Mouse (Mus musculus) G1E (cell line): Measurements from ENCODE around the gene Minos1. TPM values are rescaled to one million over a fixed set of nuclear protein-coding genes. Genes with fewer than 3 reads are reported as not detected.

ENCODE experiments used
- ATAC-seq: 2 replicates; pipeline ENCODE4 v1.8.0; 2016; ENCODE audit warnings: mild to moderate bottlenecking; ENCODE audit not compliant: insufficient number of reproducible peaks, poor library complexity, low FRiP score, severe bottlenecking; ENCODE audit errors: extremely low read depth
- DNase-seq: peaks from one replicate; pipeline ENCODE4 v3.0.0; 2012; ENCODE audit warnings: low spot score
- H3K27me3 ChIP-seq: 2 replicates; pipeline ENCODE4 v1.6.1; 2012; ENCODE audit warnings: mild to moderate bottlenecking, low read length, inconsistent platforms; ENCODE audit not compliant: insufficient read depth
- H3K36me3 ChIP-seq: replicated peaks from 2 replicates; pipeline ENCODE3; 2012; ENCODE audit warnings: mild to moderate bottlenecking, inconsistent platforms
- H3K4me1 ChIP-seq: 2 replicates; pipeline ENCODE4 v1.6.1; 2012; ENCODE audit warnings: low read depth, low read length, inconsistent platforms, mixed read lengths; ENCODE audit not compliant: insufficient read depth
- H3K4me3 ChIP-seq: 2 replicates; pipeline ENCODE4 v1.5.1; 2012; ENCODE audit warnings: low read depth, mild to moderate bottlenecking, inconsistent platforms, low read length, moderate library complexity, mixed read lengths
- H3K9me3 ChIP-seq: replicated peaks from 2 replicates; pipeline ENCODE4 v1.6.1; 2012; ENCODE audit warnings: inconsistent platforms
- CTCF ChIP-seq: IDR thresholded peaks from 2 replicates; pipeline ENCODE4 v1.5.1; 2012; ENCODE audit warnings: low read depth, low read length, inconsistent platforms, mixed read lengths
- GATA1 ChIP-seq: IDR thresholded peaks from 2 replicates; pipeline ENCODE4 v1.6.1; 2012; ENCODE audit warnings: borderline replicate concordance, low read length, inconsistent platforms, mixed read lengths
- GATA2 ChIP-seq: IDR thresholded peaks from 2 replicates; pipeline ENCODE4 v1.6.1; 2012; ENCODE audit warnings: low read depth, low read length, inconsistent platforms, borderline replicate concordance
- POLR2AphosphoS5 ChIP-seq: IDR thresholded peaks from 2 replicates; pipeline ENCODE4 v1.6.1; 2012; ENCODE audit warnings: low read depth, low read length, inconsistent platforms; ENCODE audit not compliant: insufficient replicate concordance
- TAL1 ChIP-seq: conservative IDR thresholded peaks from 2 replicates; pipeline ENCODE4 v1.6.1; 2012; ENCODE audit warnings: low read depth, low read length, inconsistent platforms, mixed read lengths
- polyA plus RNA-seq: library from polyadenylated mRNA; stranded (reverse); fragments of >175 nt; gene quantifications from 2 replicates; pipeline ENCODE4 v1.2.3, GENCODE M21; 2012
- total RNA-seq, 2 experiments: library from RNA; stranded (forward) in 1 of 2; stranded (reverse) in 1 of 2; fragments of 200-1000 nt in 1 of 2; fragments of >200 nt in 1 of 2; fragmentation: Nextera tagmentation in 1 of 2; gene quantifications; 2 replicates each; pipeline ENCODE4 v1.2.3; 2014 to 2017

Minos1 gene
- total and polyA plus RNA-seq, 3 experiments: 12.8 to 342 (median 323) TPM

DNA sequence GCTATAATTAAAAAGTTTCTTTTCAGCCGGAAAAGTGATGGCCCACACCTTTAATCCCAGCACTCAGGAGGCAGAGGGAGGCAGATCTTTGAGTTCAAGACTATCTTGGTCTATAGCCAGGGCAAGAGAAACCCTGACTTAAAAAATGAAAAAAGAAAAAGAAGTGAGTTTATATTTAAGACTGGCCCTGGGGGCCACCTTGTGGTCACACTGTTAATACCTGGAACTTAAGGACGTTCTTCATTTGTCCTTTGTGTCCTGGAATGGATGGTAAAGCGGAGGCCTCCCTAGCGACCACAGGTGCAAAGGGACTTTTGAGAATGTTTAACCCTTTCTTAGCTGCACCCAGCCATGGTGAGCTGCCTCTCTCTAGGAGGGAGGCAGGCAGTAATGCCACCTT, 52.2 kb downstream of the Minos1 start:
- Histone ChIP-seq H3K4me1 (peaks cover 11% of the 10 kb centered on the region), H3K4me3 (no peak overlapping the region), H3K9me3 (peaks cover 6% of the 10 kb centered on the region), H3K27me3 (peaks cover 43% of the 10 kb centered on the region), H3K36me3 (no peaks in the 10 kb centered on the region)
- ATAC-seq (0 out of 2 replicates have a peak, but pooled peaks have one; percentile 34), DNase-seq (no peak)
- TF ChIP-seq GATA1 (no peak), GATA2 (no peak), TAL1 (no peak), POLR2AphosphoS5 (no peak), CTCF (no peak)

DNA sequence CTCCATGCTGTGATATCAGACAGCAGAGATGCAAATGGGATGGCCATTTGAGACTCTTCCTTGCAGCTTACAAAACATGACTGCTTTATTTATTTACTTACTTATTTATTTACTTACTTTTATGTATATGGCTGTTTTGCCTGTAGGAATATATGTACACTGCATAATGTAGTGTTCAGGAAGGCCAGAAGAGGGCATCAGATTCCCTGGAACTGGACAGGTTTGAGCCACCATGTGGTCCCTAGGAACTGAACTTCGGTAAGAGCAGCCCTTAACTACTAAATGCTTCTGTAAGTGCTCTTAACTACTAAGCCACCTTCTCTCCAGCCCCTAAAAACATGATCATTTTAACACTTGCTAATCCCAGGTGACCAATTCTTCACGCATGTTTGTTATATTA, 52.6 kb downstream of the Minos1 start:
- peaks cover 6% of the 10 kb centered on the region for H3K9me3 ChIP-seq
- TF ChIP-seq CTCF (peak; percentile 33; the same call in 1 of the 2 replicates), POLR2AphosphoS5 (no peak)
- no peak for DNase-seq
- H3K27me3 ChIP-seq: peaks cover 41% of the 10 kb centered on the region
- no peaks in the 10 kb centered on the region for H3K36me3 ChIP-seq
- no peak overlapping the region for H3K4me3 ChIP-seq
- peaks cover 11% of the 10 kb centered on the region for H3K4me1 ChIP-seq
- ATAC-seq: 0 out of 2 replicates have a peak, but pooled peaks have one; percentile 28

DNA sequence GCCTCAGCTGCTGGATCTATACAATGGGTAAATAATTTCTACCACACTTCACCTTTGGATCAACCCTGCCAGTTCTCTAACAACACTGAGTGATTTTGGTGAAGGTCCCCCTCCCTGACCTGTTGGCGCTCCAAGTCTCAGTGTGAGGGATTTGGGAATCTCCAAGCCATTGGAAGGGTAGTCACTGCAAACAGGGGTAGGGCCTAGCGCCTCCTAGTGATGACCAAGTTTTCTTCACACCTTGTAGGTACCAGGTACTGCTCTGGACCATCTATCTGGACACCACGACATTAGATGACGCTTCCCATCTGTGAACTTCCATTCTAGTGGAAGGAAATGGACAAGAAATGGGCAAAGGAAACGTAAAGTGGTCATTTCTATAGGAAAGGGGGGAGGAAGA, 55.0 kb downstream of the Minos1 start:
- peaks cover 6% of the 10 kb centered on the region for H3K9me3 ChIP-seq
- no peak for DNase-seq
- no peak for ATAC-seq
- no peak overlapping the region for H3K4me3 ChIP-seq
- peaks cover 31% of the 10 kb centered on the region for H3K27me3 ChIP-seq
- TF ChIP-seq GATA1: no peak
- TF ChIP-seq GATA2: no peak
- no peak for TF ChIP-seq TAL1
- no peak for TF ChIP-seq CTCF
- TF ChIP-seq POLR2AphosphoS5: no peak
- H3K36me3 ChIP-seq: no peaks in the 10 kb centered on the region
- peaks cover 11% of the 10 kb centered on the region for H3K4me1 ChIP-seq

DNA sequence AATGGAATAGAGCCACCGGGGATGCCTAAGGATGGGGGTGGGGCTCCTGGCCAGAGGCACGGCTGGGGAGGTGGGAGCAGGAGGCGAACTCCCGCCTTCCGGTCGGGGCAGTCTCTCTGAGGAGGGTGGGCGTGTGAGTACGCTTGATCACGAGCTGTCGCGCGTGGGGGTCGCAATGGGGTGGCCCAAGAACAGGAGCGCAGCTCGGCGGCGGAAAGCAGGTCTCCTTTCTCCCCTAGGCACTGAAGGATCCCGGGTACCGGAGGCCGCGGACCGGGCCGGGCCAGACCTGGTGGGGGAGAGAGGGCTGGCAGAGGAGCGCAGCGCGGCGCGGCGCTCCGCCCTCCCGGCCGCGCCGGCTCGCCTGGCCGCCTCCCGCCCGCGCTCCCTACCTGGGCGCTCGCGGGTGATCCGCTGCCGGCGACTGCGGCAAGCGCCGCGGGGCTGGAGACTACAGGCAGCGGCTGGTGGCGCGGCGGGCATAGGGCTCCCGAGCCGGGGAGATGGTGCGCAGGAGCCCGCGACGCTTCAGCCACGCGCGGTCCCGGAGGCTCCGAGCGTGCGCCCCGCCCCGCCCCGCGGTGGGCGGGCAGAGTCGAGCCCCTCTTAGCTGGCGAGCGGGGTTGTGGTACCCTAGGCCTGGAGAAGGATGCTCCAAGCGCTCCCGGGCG, 55.7 kb downstream of the Minos1 start, which contains the start of gene Htr6:
TSS of gene Htr6 (minus strand) at position 530 of the 671 bp plus-strand sequence.
- DNase-seq: no peak
- no peak for ATAC-seq
- Histone ChIP-seq H3K9me3 (peaks cover 6% of the 10 kb centered on the region), H3K36me3 (no peaks in the 10 kb centered on the region), H3K27me3 (peaks cover 35% of the 10 kb centered on the region), H3K4me1 (peaks cover 11% of the 10 kb centered on the region), H3K4me3 (peak within 1 kb of the TSS; percentile 22; the same call in 1 of the 2 replicates)
- TF ChIP-seq CTCF: no peak
- no peak for TF ChIP-seq GATA1
- no peak for TF ChIP-seq GATA2

DNA sequence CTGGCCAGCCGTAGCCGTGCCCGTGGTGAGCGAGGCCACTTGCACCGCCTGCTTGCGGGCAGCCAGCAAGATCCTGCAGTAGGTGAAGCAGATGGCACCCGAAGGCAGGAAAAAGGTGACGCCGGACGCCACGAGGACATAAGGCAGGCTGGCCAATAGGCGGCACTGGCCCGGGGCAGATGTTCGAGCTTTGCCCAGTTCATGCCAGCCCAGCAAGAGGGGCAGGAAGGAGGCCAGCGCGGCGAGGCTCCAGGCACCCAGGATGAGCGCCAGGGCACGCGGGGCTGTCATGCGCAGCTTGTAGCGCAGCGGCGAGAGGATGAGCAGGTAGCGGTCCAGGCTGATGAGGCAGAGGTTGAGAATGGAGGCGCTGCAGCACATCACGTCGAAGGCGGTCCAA, 56.9 kb downstream of the Minos1 start:
- DNase-seq: no peak
- no peak for ATAC-seq
- Histone ChIP-seq H3K36me3 (no peaks in the 10 kb centered on the region), H3K27me3 (peaks cover 39% of the 10 kb centered on the region), H3K4me1 (peaks cover 10% of the 10 kb centered on the region), H3K9me3 (peaks cover 6% of the 10 kb centered on the region), H3K4me3 (peak overlapping the region; percentile 22; the same call in 1 of the 2 replicates)
- TF ChIP-seq TAL1 (no peak), GATA2 (no peak), GATA1 (no peak), CTCF (no peak), POLR2AphosphoS5 (no peak)

DNA sequence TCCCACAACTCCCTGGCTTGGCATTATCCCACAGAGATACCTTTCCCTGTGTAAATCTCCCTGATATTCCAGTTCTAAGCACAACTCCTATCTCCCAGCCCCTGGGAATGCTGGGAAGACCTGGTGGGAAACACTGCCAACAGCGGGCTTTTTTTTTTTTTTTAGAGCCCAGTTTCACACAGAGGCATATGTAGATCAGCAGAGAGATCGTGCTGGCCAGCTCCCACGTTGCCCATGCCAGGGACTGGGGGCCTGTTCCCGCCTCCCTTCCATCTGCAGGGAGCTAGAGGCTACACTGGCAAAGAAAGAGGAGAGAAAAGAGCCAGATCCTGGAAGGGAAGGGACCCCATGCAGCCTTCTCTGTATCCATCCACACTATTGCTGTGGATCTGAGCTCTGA, 62.6 kb downstream of the Minos1 start:
- DNase-seq (no peak), ATAC-seq (no peak)
- no peaks in the 10 kb centered on the region for H3K9me3 ChIP-seq
- no peak overlapping the region for H3K4me3 ChIP-seq
- TF ChIP-seq CTCF: no peak
- no peak for TF ChIP-seq GATA1
- TF ChIP-seq TAL1: no peak
- no peak for TF ChIP-seq POLR2AphosphoS5
- TF ChIP-seq GATA2: no peak
- no peaks in the 10 kb centered on the region for H3K4me1 ChIP-seq
- no peaks in the 10 kb centered on the region for H3K36me3 ChIP-seq
- H3K27me3 ChIP-seq: peaks cover 41% of the 10 kb centered on the region

DNA sequence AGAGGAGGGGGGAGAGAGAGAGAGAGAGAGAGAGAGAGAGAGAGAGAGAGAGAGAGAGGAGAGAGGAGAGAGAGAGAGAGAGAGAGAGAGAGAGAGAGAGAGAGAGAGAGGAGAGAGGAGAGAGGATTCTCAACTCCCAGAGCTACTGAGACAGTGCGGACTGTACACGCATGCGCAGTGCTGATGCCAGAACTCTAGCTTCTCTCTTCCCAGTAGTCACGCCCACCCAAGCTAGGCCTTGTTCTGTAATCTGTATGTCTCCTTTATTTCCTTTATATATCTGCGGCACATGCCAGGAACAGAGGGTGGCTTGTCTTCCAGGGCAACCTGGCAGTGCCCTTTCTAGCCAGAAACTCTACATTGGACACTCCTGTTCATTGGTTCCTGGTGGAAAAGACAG, 66.1 kb downstream of the Minos1 start:
- no peaks in the 10 kb centered on the region for H3K4me1 ChIP-seq
- ATAC-seq (no peak), DNase-seq (no peak)
- no peak for TF ChIP-seq GATA2
- no peak for TF ChIP-seq TAL1
- no peak for TF ChIP-seq CTCF
- no peak for TF ChIP-seq POLR2AphosphoS5
- TF ChIP-seq GATA1: no peak
- H3K27me3 ChIP-seq: peaks cover 29% of the 10 kb centered on the region
- no peak overlapping the region for H3K4me3 ChIP-seq
- peaks cover 1% of the 10 kb centered on the region for H3K36me3 ChIP-seq
- no peaks in the 10 kb centered on the region for H3K9me3 ChIP-seq
